Mouse (Mus musculus) MEL (cell line): Measurements from ENCODE around the gene Kcna7. TPM values are rescaled to one million over a fixed set of nuclear protein-coding genes. Genes with fewer than 3 reads are reported as not detected.

Experiments
- DNase-seq: peaks from one replicate; pipeline ENCODE4 v3.0.0; 2011; ENCODE audit warnings: low read depth, low spot score
- H3K27ac ChIP-seq: 2 replicates; pipeline ENCODE4 v1.5.1; 2012; ENCODE audit warnings: low read depth, mild to moderate bottlenecking, control low read depth, low read length, moderate library complexity; ENCODE audit not compliant: control insufficient read depth
- H3K27me3 ChIP-seq, 2 experiments: fragments of 150-350 bp in 1 of 2; sonication (generic) in 1 of 2; 2 replicates each; pipeline ENCODE4 v1.6.1; 2012; ENCODE audit warnings: low read length in 2 of 2, mild to moderate bottlenecking in 2 of 2, improper control_type of control experiment in 1 of 2, moderate library complexity in 1 of 2; ENCODE audit not compliant: insufficient read depth in 2 of 2, control insufficient read depth in 1 of 2
- H3K36me3 ChIP-seq, 2 experiments: 2 replicates each; pipeline ENCODE4 v1.6.1; 2012 to 2014; ENCODE audit warnings: low read length in 2 of 2, improper control_type of control experiment in 1 of 2, inconsistent platforms in 1 of 2, mild to moderate bottlenecking in 1 of 2; ENCODE audit not compliant: insufficient read depth in 2 of 2, control insufficient read depth in 1 of 2
- H3K4me1 ChIP-seq, 2 experiments: fragments of 150-350 bp in 1 of 2; sonication (generic) in 1 of 2; 2 replicates each; pipeline ENCODE4 v1.6.1; 2012; ENCODE audit warnings: low read length in 2 of 2, improper control_type of control experiment in 1 of 2, mild to moderate bottlenecking in 1 of 2; ENCODE audit not compliant: insufficient read depth in 2 of 2, control insufficient read depth in 1 of 2
- H3K4me3 ChIP-seq, 2 experiments: fragments of 150-350 bp in 1 of 2; sonication (generic) in 1 of 2; 2 replicates each; pipeline ENCODE4 v1.5.1; 2012; ENCODE audit warnings: low read depth in 2 of 2, low read length in 2 of 2, mild to moderate bottlenecking in 2 of 2, moderate library complexity in 2 of 2, control low read depth in 1 of 2, improper control_type of control experiment in 1 of 2; ENCODE audit not compliant: control insufficient read depth in 1 of 2, insufficient read depth in 1 of 2
- H3K79me2 ChIP-seq: 2 replicates; pipeline ENCODE4 v1.6.1; 2012; ENCODE audit warnings: mild to moderate bottlenecking, low read length, moderate library complexity; ENCODE audit not compliant: control insufficient read depth, poor library complexity, insufficient read depth
- H3K9ac ChIP-seq: 2 replicates; pipeline ENCODE4 v1.6.1; 2012; ENCODE audit warnings: low read depth, mild to moderate bottlenecking, control low read depth, low read length, moderate library complexity; ENCODE audit not compliant: control insufficient read depth, poor library complexity, severe bottlenecking
- H3K9me3 ChIP-seq: fragments of 150-350 bp; sonication (generic); replicated peaks from 2 replicates; pipeline ENCODE4 v1.6.1; 2012; ENCODE audit warnings: mild to moderate bottlenecking, low read length, improper control_type of control experiment, moderate library complexity; ENCODE audit not compliant: insufficient read depth
- BHLHE40 ChIP-seq: IDR thresholded peaks from 2 replicates; pipeline ENCODE4 v1.6.1; 2012; ENCODE audit warnings: low read depth, mild to moderate bottlenecking, inconsistent platforms, low read length, improper control_type of control experiment, borderline replicate concordance
- CHD2 ChIP-seq: IDR thresholded peaks from 2 replicates; pipeline ENCODE4 v1.6.1; 2011; ENCODE audit warnings: low read length, improper control_type of control experiment
- CTCF ChIP-seq, 3 experiments: IDR thresholded peaks in 2 of 3; conservative IDR thresholded peaks in 1 of 3; 2 replicates each; pipeline ENCODE4 v1.5.1; 2011 to 2012; ENCODE audit warnings: low read length in 3 of 3, low read depth in 2 of 3, mild to moderate bottlenecking in 2 of 3, improper control_type of control experiment in 1 of 3, inconsistent platforms in 1 of 3, mixed read lengths in 1 of 3, moderate library complexity in 1 of 3; ENCODE audit not compliant: control insufficient read depth in 1 of 3, insufficient read depth in 1 of 3, poor library complexity in 1 of 3, severe bottlenecking in 1 of 3
- E2F4 ChIP-seq: IDR thresholded peaks from 2 replicates; pipeline ENCODE4 v1.6.1; 2011; ENCODE audit warnings: low read depth, low read length, improper control_type of control experiment, borderline replicate concordance
- ELF1 ChIP-seq: IDR thresholded peaks from 2 replicates; pipeline ENCODE4 v1.6.1; 2014; ENCODE audit warnings: low read depth, mild to moderate bottlenecking, inconsistent platforms, low read length, improper control_type of control experiment, moderate library complexity
- ETS1 ChIP-seq: IDR thresholded peaks from 2 replicates; pipeline ENCODE4 v1.6.1; 2012; ENCODE audit warnings: low read depth, mild to moderate bottlenecking, inconsistent platforms, low read length, improper control_type of control experiment, moderate library complexity
- GABPA ChIP-seq: IDR thresholded peaks from 2 replicates; pipeline ENCODE4 v1.6.1; 2012; ENCODE audit warnings: low read depth, mild to moderate bottlenecking, inconsistent platforms, low read length, improper control_type of control experiment, moderate library complexity
- GATA1 ChIP-seq: IDR thresholded peaks from 2 replicates; pipeline ENCODE4 v1.6.1; 2011; ENCODE audit warnings: low read depth, low read length, improper control_type of control experiment
- KAT2A ChIP-seq: conservative IDR thresholded peaks from 2 replicates; pipeline ENCODE4 v1.6.1; 2012; ENCODE audit warnings: low read depth, low read length, improper control_type of control experiment, inconsistent platforms
- MAX ChIP-seq: IDR thresholded peaks from 2 replicates; pipeline ENCODE4 v1.6.1; 2011; ENCODE audit warnings: low read length, improper control_type of control experiment
- MEF2A ChIP-seq: IDR thresholded peaks from 2 replicates; pipeline ENCODE4 v1.6.1; 2014; ENCODE audit warnings: low read depth, mild to moderate bottlenecking, inconsistent platforms, low read length, improper control_type of control experiment; ENCODE audit not compliant: poor library complexity, insufficient replicate concordance, severe bottlenecking; ENCODE audit errors: extremely low read depth
- MXI1 ChIP-seq: IDR thresholded peaks from 2 replicates; pipeline ENCODE4 v1.6.1; 2011; ENCODE audit warnings: mild to moderate bottlenecking, low read depth, low read length, improper control_type of control experiment
- MYB ChIP-seq: IDR thresholded peaks from 2 replicates; pipeline ENCODE4 v1.6.1; 2011; ENCODE audit warnings: mild to moderate bottlenecking, low read depth, low read length, improper control_type of control experiment
- NELFE ChIP-seq: IDR thresholded peaks from 2 replicates; pipeline ENCODE4 v1.6.1; 2011; ENCODE audit warnings: low read depth, low read length, improper control_type of control experiment
- POLR2AphosphoS5 ChIP-seq: IDR thresholded peaks from 2 replicates; pipeline ENCODE4 v1.6.1; 2012; ENCODE audit warnings: low read depth, borderline replicate concordance, mild to moderate bottlenecking, inconsistent platforms, low read length, moderate library complexity, mixed read lengths
- RAD21 ChIP-seq: IDR thresholded peaks from 2 replicates; pipeline ENCODE4 v1.6.1; 2011; ENCODE audit warnings: mild to moderate bottlenecking, low read depth, low read length, improper control_type of control experiment
- SMC3 ChIP-seq: IDR thresholded peaks from 2 replicates; pipeline ENCODE4 v1.6.1; 2011; ENCODE audit warnings: low read depth, low read length, improper control_type of control experiment
- TAL1 ChIP-seq: IDR thresholded peaks from 2 replicates; pipeline ENCODE4 v1.6.1; 2012; ENCODE audit warnings: mild to moderate bottlenecking, inconsistent platforms, low read length, moderate library complexity, mixed read lengths
- TBP ChIP-seq: IDR thresholded peaks from 2 replicates; pipeline ENCODE4 v1.8.0; 2011; ENCODE audit warnings: low read depth, low read length, improper control_type of control experiment
- TCF12 ChIP-seq: IDR thresholded peaks from 2 replicates; pipeline ENCODE4 v1.6.1; 2014; ENCODE audit warnings: low read depth, mild to moderate bottlenecking, inconsistent platforms, low read length, improper control_type of control experiment, moderate library complexity
- UBTF ChIP-seq: IDR thresholded peaks from 2 replicates; pipeline ENCODE4 v1.6.1; 2012; ENCODE audit warnings: low read depth, mild to moderate bottlenecking, inconsistent platforms, low read length, improper control_type of control experiment, moderate library complexity, borderline replicate concordance; ENCODE audit not compliant: insufficient read depth
- USF1 ChIP-seq: IDR thresholded peaks from 2 replicates; pipeline ENCODE4 v1.6.1; 2014; ENCODE audit warnings: low read depth, mild to moderate bottlenecking, inconsistent platforms, low read length, improper control_type of control experiment, moderate library complexity
- ZC3H11A ChIP-seq: IDR thresholded peaks from 2 replicates; pipeline ENCODE4 v1.6.1; 2012; ENCODE audit warnings: low read depth, mild to moderate bottlenecking, inconsistent platforms, low read length, improper control_type of control experiment
- ZMIZ1 ChIP-seq: IDR thresholded peaks from 2 replicates; pipeline ENCODE4 v1.6.1; 2012; ENCODE audit warnings: low read depth, mild to moderate bottlenecking, inconsistent platforms, low read length, improper control_type of control experiment, moderate library complexity
- ZNF384 ChIP-seq: IDR thresholded peaks from 2 replicates; pipeline ENCODE4 v1.6.1; 2012; ENCODE audit warnings: low read depth, mild to moderate bottlenecking, inconsistent platforms, low read length, improper control_type of control experiment
- polyA plus RNA-seq, 2 experiments: library from polyadenylated mRNA; stranded (reverse) in 1 of 2; unstranded in 1 of 2; fragments of >175 nt in 1 of 2; fragments of >200 nt in 1 of 2; gene quantifications; 2 replicates each; pipeline versions ENCODE4 v1.2.1 to v1.2.4; 2012; ENCODE audit warnings: low replicate concordance in 2 of 2, low read depth in 1 of 2; ENCODE audit not compliant: insufficient read length in 2 of 2, insufficient read depth in 1 of 2, missing spikeins in 1 of 2
- total RNA-seq: library from RNA; depleted of rRNA; stranded (reverse); fragments of 300-350 nt; gene quantifications from 2 replicates; pipeline ENCODE4 v1.2.3, GENCODE M21; 2012

The Kcna7 gene
- total and polyA plus RNA-seq, 3 experiments: 0.06 TPM; not detected in 2

GRCm38 (mm10) chr7:45361243-45361804 is 44.1 kb upstream of the Kcna7 start (continued):
- TF ChIP-seq MEF2A (no peak), GABPA (no peak), NELFE (peak; percentile 74), MXI1 (peak; percentile 43), TCF12 (peak; percentile 29; the same call in 1 of the 2 replicates), ZMIZ1 (no peak), ZNF384 (no peak), MAX (peak; percentile 69), KAT2A (no peak), ZC3H11A (no peak), UBTF (peak; percentile 72; the same call in 1 of the 2 replicates), TBP (peak; percentile 94)

GRCm38 (mm10) chr7:45362801-45363200 is 42.7 kb upstream of the Kcna7 start:
- H3K27me3 ChIP-seq: no peaks in the 10 kb centered on the region
- no peak overlapping the region for H3K9ac ChIP-seq
- no peaks in the 10 kb centered on the region for H3K9me3 ChIP-seq
- peak; percentile 89 for DNase-seq
- no peaks in the 10 kb centered on the region; the same call in 1 of the 2 replicates for H3K79me2 ChIP-seq
- H3K27ac ChIP-seq: no peak overlapping the region
- TF ChIP-seq ZMIZ1 (no peak), E2F4 (no peak), TAL1 (no peak), BHLHE40 (no peak), MYB (no peak), CTCF (IDR thresholded peaks at IDR 0.05 in 2 of 3, conservative IDR thresholded peaks at IDR 0.05 in 1 of 3; ENCODE audit: control insufficient read depth in 1 of 3, insufficient read depth in 1 of 3, low read depth in 2 of 3, low read length in 3 of 3, poor library complexity in 1 of 3, severe bottlenecking in 1 of 3) (no peak), CHD2 (no peak), GATA1 (no peak), POLR2AphosphoS5 (no peak), NELFE (no peak), RAD21 (no peak), MEF2A (no peak), KAT2A (no peak), SMC3 (no peak), MAX (no peak), ZC3H11A (no peak), ELF1 (no peak), USF1 (no peak), ETS1 (no peak)
- peaks cover 6 to 21% of the 10 kb centered on the region in 2 experiments for H3K4me1 ChIP-seq
- no peak overlapping the region for H3K4me3 ChIP-seq
- H3K36me3 ChIP-seq: peaks cover 0 to 15% of the 10 kb centered on the region in 2 experiments; a peak in 2 of 4 replicates
